Mouse (Mus musculus): ENCODE results near the gene Bdkrb1. TPM values are rescaled to one million over a fixed set of nuclear protein-coding genes. Genes with fewer than 3 reads are reported as not detected.

The Bdkrb1 gene
- polyA plus RNA-seq, 1 experiment = not detected

GRCm38 (mm10) chr12:105599098-105599497, 3.8 kb upstream of the Bdkrb1 start:
- TF ChIP-seq POLR2A (IDR thresholded peaks at IDR 0.05; ENCODE audit: borderline replicate concordance, insufficient read depth, low read length) (no peak), CTCF (IDR thresholded peaks at IDR 0.05; ENCODE audit: borderline replicate concordance, insufficient read depth, low read depth, low read length) (no peak)
- Histone ChIP-seq H3K4me1 (ENCODE audit: control insufficient read depth, insufficient read depth, low read length) (no peaks in the 10 kb centered on the region; the same call in 1 of the 2 replicates), H3K27me3 (ENCODE audit: control insufficient read depth, insufficient read depth, low read length) (no peaks in the 10 kb centered on the region), H3K27ac (ENCODE audit: insufficient read depth, low read length) (no peak overlapping the region), H3K4me3 (replicated peaks; ENCODE audit: insufficient read depth, low read depth, low read length) (no peak overlapping the region)
- DNase-seq = no peak
- 79% methylated on average over 5 of the region's 5 CpGs for WGBS

- H3K27me3 ChIP-seq (ENCODE audit: control insufficient read depth, insufficient read depth, low read length) = no peaks in the 10 kb centered on the region
- no peaks in the 10 kb centered on the region; the same call in 1 of the 2 replicates for H3K4me1 ChIP-seq (ENCODE audit: control insufficient read depth, insufficient read depth, low read length)
- H3K4me3 ChIP-seq (replicated peaks; ENCODE audit: insufficient read depth, low read depth, low read length) = no peak overlapping the region
- 9% methylated on average over 6 of the region's 6 CpGs for WGBS
- TF ChIP-seq POLR2A (IDR thresholded peaks at IDR 0.05; ENCODE audit: borderline replicate concordance, insufficient read depth, low read length) = no peak
- no peak for TF ChIP-seq CTCF (IDR thresholded peaks at IDR 0.05; ENCODE audit: borderline replicate concordance, insufficient read depth, low read depth, low read length)
- peak in 1 of 2 experiments; percentile 27 for DNase-seq
- H3K27ac ChIP-seq (ENCODE audit: insufficient read depth, low read length) = no peak overlapping the region
Measured at GRCm38 (mm10) chr12:105601586-105601985, 1.3 kb upstream of the Bdkrb1 start.

- H3K4me1 ChIP-seq (ENCODE audit: control insufficient read depth, insufficient read depth, low read length) = no peaks in the 10 kb centered on the region; the same call in 1 of the 2 replicates
- no peak overlapping the region for H3K27ac ChIP-seq (ENCODE audit: insufficient read depth, low read length)
- WGBS = 69% methylated on average over 11 of the region's 11 CpGs
- no peak for TF ChIP-seq CTCF (IDR thresholded peaks at IDR 0.05; ENCODE audit: borderline replicate concordance, insufficient read depth, low read depth, low read length)
- H3K4me3 ChIP-seq (replicated peaks; ENCODE audit: insufficient read depth, low read depth, low read length) = no peak overlapping the region
- no peak for DNase-seq
- no peaks in the 10 kb centered on the region for H3K27me3 ChIP-seq (ENCODE audit: control insufficient read depth, insufficient read depth, low read length)
Measured at GRCm38 (mm10) chr12:105603904-105604303, 1.0 kb downstream of the Bdkrb1 start.

GRCm38 (mm10) chr12:105605212-105605611, 2.3 kb downstream of the Bdkrb1 start:
- H3K27me3 ChIP-seq (ENCODE audit: control insufficient read depth, insufficient read depth, low read length) = no peaks in the 10 kb centered on the region
- DNase-seq = no peak
- H3K27ac ChIP-seq (ENCODE audit: insufficient read depth, low read length) = no peak overlapping the region
- TF ChIP-seq CTCF (IDR thresholded peaks at IDR 0.05; ENCODE audit: borderline replicate concordance, insufficient read depth, low read depth, low read length) = no peak
- TF ChIP-seq POLR2A (IDR thresholded peaks at IDR 0.05; ENCODE audit: borderline replicate concordance, insufficient read depth, low read length) = no peak
- 31% methylated on average over 8 of the region's 8 CpGs for WGBS
- H3K4me1 ChIP-seq (ENCODE audit: control insufficient read depth, insufficient read depth, low read length) = no peaks in the 10 kb centered on the region; the same call in 1 of the 2 replicates
- no peak overlapping the region for H3K4me3 ChIP-seq (replicated peaks; ENCODE audit: insufficient read depth, low read depth, low read length)

- Histone ChIP-seq H3K27me3 (ENCODE audit: control insufficient read depth, insufficient read depth, low read length) (no peaks in the 10 kb centered on the region), H3K4me1 (ENCODE audit: control insufficient read depth, insufficient read depth, low read length) (no peaks in the 10 kb centered on the region; the same call in 1 of the 2 replicates), H3K4me3 (replicated peaks; ENCODE audit: insufficient read depth, low read depth, low read length) (no peak overlapping the region), H3K27ac (ENCODE audit: insufficient read depth, low read length) (no peak overlapping the region)
- TF ChIP-seq CTCF (IDR thresholded peaks at IDR 0.05; ENCODE audit: borderline replicate concordance, insufficient read depth, low read depth, low read length) (no peak), POLR2A (IDR thresholded peaks at IDR 0.05; ENCODE audit: borderline replicate concordance, insufficient read depth, low read length) (no peak)
- no peak for DNase-seq
- WGBS = 87% methylated on average over 4 of the region's 4 CpGs
Measured at GRCm38 (mm10) chr12:105606881-105607280, 4.0 kb downstream of the Bdkrb1 start.

GRCm38 (mm10) chr12:105611045-105611444, 8.2 kb downstream of the Bdkrb1 start:
- DNase-seq = no peak
- Histone ChIP-seq H3K27ac (ENCODE audit: insufficient read depth, low read length) (no peak overlapping the region), H3K4me3 (replicated peaks; ENCODE audit: insufficient read depth, low read depth, low read length) (no peak overlapping the region), H3K27me3 (ENCODE audit: control insufficient read depth, insufficient read depth, low read length) (no peaks in the 10 kb centered on the region), H3K4me1 (ENCODE audit: control insufficient read depth, insufficient read depth, low read length) (no peaks in the 10 kb centered on the region)
- 90% methylated on average over 2 of the region's 2 CpGs for WGBS
- TF ChIP-seq CTCF (IDR thresholded peaks at IDR 0.05; ENCODE audit: borderline replicate concordance, insufficient read depth, low read depth, low read length) (no peak), POLR2A (IDR thresholded peaks at IDR 0.05; ENCODE audit: borderline replicate concordance, insufficient read depth, low read length) (no peak)

GRCm38 (mm10) chr12:105611748-105612147, 8.9 kb downstream of the Bdkrb1 start:
- 14% methylated on average over 7 of the region's 7 CpGs for WGBS
- Histone ChIP-seq H3K27ac (ENCODE audit: insufficient read depth, low read length) (no peak overlapping the region), H3K4me3 (replicated peaks; ENCODE audit: insufficient read depth, low read depth, low read length) (no peak overlapping the region), H3K4me1 (ENCODE audit: control insufficient read depth, insufficient read depth, low read length) (no peaks in the 10 kb centered on the region), H3K27me3 (ENCODE audit: control insufficient read depth, insufficient read depth, low read length) (no peaks in the 10 kb centered on the region)
- TF ChIP-seq POLR2A (IDR thresholded peaks at IDR 0.05; ENCODE audit: borderline replicate concordance, insufficient read depth, low read length) = no peak
- peak; percentile 64 for TF ChIP-seq CTCF (IDR thresholded peaks at IDR 0.05; ENCODE audit: borderline replicate concordance, insufficient read depth, low read depth, low read length)
- DNase-seq = peak in 1 of 2 experiments; percentile 32

DNA sequence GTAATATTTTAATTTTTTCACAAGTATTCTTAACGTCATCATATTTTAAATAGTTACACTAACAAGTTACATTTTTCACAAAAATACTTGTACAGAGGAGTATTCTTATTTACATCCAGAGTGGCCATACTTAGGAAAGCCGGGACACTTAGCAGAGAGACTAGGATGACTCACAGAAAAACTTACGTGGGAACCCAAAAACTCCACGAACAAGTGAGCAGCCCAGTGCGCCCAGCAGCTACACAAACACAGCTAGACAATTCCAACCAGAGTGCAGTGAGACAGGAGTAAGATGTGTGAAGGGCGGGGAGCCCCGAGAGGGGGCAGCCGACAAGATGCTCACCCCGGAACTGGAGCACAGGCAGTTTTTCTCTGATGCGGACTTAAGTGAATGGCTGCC, 10.7 kb downstream of the Bdkrb1 start:
- WGBS = 90% methylated on average over 10 of the region's 10 CpGs
- Histone ChIP-seq H3K4me3 (replicated peaks; ENCODE audit: insufficient read depth, low read depth, low read length) (no peak overlapping the region), H3K27ac (ENCODE audit: insufficient read depth, low read length) (no peak overlapping the region), H3K4me1 (ENCODE audit: control insufficient read depth, insufficient read depth, low read length) (no peaks in the 10 kb centered on the region), H3K27me3 (ENCODE audit: control insufficient read depth, insufficient read depth, low read length) (no peaks in the 10 kb centered on the region)
- TF ChIP-seq POLR2A (IDR thresholded peaks at IDR 0.05; ENCODE audit: borderline replicate concordance, insufficient read depth, low read length) (no peak), CTCF (IDR thresholded peaks at IDR 0.05; ENCODE audit: borderline replicate concordance, insufficient read depth, low read depth, low read length) (no peak)
- DNase-seq = no peak

Data from cerebellum, adult 2 months (tissue).